Mouse (Mus musculus) right cerebral cortex, adult 2 months (tissue): ENCODE data around the gene Skp1a.
"Not testable (repeated sequence)": the region's sequence is repeated elsewhere in the genome, so short reads cannot be mapped to it uniquely, and the experiment has no call there.

Experiments
- DNase-seq, 2 experiments: peaks; one replicate each; pipeline ENCODE4 v3.0.0; 2021 to 2022; ENCODE audit warnings: low spot score in 2 of 2

Gene Skp1a

DNA sequence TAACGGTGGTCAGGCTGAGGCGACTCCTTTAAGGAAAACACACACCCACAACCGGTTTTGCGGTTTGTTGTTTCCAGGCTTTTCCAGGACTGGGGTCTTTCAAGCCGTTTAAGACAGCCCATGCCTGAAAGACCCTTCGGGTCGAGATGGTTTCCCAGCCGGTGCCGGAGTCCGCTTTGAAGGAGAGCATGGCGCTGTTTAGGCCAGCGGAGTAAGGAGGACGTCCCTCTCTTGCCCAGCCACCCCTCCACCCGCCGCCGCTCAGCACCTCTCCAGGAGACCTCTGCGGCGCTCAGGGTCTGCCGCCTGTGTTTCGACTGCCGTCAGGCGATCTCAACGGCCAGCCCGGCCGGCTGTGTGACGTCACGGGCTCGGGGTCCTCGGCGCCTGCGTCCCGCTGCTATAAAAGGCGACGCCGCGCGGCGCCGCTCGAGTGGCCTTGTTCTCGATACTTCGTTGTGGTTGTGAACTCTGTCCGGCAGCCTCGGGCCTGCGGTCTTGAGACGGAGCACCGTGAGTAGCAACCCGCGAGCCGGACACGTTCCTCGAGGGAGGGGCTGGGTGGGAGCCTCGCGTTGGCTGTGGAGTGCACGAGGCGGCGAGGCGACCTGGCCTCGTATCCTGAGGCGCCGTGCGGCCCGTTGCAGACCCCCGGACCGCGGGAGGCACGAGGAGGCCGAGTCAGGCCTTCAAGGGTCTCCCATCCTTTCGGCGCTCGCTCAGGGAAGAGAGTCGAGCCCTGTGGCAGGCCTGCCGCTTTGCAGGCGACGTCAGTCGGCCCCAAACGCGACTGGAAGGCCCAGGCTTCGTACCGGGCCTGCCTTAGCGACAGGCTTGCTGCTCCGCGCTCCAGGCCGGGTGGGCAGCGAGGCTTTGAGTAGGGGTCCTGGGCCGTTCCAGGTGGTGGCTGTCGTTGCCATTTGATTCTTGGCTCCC, at the start of gene Skp1a:
TSS of gene Skp1a (plus strand) at position 390 of the 936 bp plus-strand sequence.
- DNase-seq: peak; percentile 88 to 93

DNA sequence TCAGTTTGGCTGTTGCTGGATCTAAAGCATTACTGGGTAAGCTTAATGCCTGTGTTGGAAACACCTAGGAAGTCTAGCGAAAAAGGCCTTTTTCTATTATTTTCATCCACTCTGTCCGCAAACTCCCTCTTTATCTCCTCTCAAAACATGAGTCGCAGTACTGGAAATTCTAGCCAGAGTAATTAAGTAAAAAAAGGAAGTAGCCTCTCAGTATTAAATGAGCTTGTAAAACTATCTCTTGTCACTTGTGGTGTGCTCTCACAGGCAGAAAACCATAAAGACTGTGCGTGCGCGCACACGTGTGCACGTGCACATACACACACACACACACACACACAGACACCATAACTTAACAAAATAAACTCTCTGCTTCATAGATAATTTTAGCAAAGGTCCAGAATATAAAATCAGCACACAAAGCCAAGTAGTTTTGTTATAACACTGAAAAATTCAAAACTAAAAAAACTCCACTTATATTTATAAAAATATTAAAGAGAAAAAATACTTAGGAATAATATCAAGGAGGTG, 35.2 kb upstream of the Skp1a start:
- not testable (repeated sequence) for DNase-seq

DNA sequence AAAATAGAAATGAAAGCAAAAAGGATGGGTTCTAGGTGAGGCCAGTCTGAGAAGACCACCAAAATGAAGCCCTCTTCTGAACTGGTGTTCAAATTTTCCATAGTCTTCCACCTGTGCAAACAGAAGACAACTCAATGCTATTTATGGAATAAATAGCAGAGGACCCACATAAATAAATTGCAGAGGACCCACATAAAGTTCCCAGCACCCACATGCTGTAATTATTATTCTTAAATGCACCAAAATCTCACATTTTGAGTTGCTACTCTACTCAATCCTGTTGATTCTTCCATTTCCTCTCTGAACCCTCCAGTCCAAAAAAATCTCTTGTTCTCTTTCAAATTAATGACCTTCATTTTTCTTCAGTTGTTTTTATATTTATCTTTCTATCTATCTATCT, 17.9 kb upstream of the Skp1a start, which contains the start of gene Olfr1371:
TSS of gene Olfr1371 (minus strand) at position 101 of the 400 bp plus-strand sequence.
- no peak for DNase-seq

DNA sequence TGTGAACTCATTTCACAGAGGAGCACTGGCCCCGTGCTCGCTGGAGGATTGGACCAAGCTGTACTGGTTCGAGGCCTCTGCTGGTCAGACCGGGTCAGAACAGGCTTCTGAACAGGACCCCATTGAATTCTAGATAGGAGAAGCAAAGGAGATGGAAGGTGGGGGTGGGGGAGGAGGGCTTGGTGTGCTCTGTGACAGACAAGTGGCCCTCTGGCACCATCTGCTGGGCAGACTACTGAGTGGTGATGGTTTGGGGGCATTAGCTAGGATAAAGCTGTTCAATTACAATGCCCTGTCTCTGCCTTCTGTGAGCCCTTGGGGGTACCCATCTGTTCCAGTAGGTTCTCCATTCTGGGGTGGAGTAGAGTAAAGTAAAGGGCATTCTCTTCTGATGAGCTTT, 11.5 kb upstream of the Skp1a start:
- DNase-seq: peak; percentile 72 to 81

DNA sequence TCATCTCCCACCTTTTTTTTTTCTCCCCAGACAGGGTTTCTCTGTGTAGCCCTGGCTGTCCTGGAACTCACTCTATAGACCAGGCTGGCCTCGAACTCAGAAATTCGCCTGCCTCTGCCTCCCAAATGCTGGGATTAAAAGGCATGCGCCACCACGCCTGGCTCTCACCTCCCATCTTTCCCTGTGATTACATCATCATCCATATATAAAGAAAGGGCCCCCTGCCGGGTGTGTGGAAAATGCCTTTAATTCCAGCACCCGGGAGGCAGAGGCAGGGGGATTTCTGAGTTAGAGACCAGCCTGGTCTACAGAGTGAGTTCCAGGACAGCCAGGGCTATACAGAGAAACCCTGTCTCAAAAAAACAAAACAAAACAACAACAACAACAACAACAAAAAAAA, 9.9 kb upstream of the Skp1a start:
- not testable (repeated sequence) for DNase-seq

DNA sequence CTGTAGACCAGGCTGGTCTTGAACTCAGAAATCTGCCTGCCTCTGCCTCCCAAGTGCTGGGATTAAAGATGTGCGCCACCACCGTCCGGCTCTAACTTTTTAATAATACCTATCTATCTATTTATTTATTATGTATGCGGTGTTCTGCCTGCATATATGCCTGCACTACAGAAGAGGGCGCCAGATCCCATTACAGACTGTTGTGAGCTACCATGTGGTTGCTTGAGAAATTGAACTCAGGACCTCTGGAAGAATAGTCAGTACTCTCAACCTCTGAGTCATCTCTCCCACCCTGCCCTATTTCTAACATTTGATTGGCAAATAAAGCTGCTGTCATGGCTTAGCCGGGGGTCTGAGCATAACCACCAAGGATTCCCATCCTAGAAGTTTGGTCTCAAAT, 8.9 kb upstream of the Skp1a start:
- DNase-seq: no peak

DNA sequence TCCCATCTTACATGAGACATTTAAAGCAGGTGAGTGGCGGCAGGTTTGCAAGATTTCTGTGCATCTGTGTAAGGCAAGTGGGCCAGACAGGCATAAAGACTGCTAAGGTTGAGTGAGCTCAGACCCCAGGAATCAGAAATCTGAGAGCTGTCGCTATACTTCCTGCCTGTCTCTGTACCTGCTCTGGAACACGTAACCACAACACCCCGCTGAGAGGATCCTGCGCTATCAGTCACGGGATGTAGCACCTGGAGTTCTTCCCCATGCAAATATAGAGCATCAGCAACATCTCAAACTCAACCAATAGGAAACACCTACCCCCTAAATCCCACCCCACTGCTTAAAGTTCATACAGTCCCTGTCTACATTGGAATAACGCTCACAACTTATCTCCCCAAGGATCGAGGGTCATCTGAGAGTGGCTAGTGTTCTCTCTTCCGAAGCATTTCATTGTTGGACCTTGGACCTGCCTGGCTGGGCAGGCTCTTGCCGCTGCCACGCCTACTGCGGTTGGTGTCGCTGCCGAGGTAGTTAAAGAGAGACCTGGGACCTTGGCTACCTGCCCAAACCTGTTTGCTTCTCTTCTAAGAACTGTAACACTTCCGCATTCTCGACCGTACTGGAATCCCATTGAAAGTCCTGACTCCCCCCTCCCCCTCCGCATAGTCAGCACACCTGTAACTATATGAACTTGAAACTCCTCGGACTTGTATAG, 7.7 kb upstream of the Skp1a start:
- no peak for DNase-seq

DNA sequence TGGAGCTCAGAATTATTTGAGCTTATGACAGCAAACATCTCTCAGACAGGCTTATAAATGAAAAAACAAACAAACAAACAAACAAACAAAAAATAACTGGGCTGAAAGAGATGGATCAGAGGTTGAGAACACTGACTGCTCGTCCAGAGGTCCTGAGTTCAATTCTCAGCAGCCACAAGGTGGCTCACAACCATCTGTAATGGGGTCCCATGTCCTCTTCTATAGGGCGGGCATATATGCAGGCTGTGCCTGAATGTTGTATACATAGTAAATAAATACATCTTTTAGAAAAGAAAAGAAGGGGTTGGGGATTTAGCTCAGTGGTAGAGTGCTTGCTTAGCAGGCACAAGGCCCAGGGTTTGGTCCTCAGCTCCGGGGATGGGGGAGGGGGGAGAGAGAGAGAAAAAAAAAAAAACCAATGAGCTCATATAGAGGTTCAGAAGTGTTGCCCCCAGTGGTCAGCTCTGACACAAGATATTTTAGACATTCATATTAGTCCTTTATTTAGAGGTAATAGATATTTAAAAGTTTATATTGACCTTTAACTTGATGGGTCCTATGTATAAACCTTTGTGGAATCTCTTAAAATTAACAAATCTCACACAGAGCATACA, 5.7 kb upstream of the Skp1a start:
- no peak for DNase-seq

DNA sequence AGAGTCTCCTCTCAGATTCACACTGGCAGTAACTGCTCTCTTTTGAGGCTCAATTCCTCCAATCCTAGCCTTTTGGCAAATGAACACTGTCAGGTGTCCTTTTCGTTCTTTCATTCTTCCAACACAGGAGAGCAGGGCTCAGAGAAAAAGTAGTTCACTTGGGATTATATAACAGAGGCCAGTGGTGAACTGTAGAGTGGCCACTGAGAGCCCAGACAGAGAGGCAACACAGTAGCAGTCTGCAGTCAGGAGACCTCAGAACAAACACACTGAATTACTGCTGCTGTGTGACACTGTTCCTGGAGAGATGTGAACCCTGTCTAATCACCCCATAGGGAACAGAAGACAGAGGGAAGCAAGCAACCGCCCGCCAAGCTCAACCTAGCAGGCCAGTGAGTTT, 4.7 kb upstream of the Skp1a start:
- DNase-seq: no peak

DNA sequence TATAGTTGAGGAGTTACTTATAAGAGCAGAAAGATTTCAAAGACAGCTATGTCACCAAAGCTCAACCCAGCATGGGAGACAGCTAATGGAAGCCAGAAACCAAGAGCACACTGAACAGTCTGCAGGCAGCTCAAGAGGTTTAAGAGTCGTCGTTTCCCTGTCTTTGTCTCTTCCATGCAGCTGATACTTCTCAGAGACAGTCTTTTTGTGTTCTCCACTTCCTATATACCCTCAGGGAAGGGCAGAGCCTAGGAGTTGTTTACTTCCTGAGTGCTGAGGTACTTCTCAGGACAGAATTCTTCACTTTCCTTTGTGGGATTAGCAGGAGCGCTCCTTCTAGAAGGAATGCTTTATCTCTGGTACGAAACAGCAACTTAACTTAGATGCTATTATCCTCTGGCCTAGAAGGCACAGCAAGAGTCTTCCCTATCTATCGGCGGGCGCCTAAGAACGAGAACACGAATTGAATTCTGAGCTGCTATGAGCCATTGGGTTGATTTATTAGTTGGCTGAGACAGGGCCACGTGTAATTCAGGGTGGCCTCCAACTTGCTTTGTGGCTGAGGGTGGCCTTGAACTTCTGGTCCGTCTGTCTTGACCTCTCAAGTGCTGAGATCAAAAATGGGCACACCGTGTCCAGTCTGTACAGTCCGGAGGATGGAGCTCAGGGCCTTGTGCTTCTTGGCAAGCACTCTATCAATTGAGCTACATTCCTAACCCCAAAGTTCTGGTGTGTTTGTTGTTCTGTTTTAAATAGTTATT, 4.1 kb upstream of the Skp1a start:
- DNase-seq: no peak

DNA sequence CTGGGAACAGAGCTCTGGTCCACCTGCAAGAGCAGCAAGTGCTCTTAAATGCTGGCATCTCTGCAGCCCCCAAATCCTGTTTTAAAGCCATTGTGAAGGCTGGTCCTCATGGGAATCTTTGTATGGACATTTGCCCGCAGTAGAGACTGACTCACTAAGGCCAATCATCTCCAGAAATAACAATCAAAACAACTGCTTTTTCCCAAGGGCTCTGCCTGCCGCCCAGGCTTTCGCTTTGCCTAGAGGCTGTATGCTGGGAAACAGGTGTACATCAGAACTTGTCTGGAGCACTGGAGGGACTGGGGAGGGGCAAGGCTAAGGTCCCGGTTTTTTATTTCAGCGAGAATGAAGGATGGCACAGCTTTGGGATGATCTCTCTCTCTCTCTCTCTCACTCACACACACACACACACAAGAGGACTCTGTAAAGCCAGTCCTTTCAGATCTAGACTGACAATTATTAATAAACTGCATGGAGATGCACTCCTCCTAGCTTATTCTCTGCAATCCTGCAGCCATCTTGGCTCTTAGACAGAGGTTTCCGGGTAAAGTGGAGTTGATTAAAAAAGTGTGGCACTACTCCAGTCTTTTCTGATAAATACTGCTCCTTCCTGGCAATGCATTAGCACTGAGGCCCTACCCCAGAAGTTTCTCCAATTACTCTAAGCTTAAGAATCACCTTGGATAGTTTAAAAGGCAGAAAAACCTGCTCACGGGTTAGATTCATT, 2.9 kb upstream of the Skp1a start:
- DNase-seq: no peak

DNA sequence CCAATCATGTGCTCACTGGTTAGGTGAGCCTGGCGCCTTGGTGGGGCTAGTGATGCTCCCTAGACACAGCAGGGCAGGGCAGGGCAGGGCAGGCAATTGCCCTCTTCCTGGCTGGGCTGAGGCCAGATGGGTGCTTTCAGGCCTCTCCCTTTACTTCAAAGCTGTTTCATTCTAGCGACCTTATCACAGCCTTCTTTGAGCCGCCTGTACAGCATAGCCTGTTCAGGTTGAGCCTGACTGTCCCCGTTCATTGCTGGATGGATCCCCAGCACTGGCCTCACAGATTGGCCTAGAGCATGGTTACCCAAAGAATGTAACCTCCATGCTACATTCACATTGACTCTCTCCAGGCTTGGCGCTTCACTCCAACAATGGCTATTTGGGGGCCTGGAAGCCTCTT, 1.1 kb upstream of the Skp1a start:
- no peak for DNase-seq

DNA sequence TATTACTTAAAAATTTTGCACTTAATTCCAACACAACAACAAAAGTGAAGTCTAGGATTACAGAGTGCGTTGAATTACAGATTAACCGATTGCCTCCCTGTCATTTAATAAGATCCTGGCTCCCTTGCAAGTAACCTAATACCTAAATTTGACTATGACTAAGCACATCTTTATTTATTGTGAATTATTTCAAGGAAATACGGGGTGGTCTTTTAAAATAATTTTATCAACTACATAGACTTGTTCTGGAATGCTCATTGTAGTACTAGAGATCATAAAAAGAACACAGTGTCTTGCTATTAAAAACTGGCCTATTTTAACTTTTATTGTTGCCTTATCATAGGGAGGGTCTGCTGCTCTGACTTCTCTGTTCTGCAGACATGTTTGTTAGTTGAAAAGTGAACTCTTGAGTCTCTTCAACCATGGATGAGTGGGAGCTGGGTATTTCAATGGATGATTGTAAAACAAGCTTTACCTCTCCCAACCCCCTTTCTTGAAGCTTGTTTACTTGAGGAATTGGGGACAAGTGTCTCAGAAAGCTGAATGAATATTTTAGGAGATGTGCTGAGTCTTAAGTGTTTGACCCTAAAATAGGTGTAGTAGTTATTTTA, 1.4 kb downstream of the Skp1a start:
- no peak for DNase-seq

DNA sequence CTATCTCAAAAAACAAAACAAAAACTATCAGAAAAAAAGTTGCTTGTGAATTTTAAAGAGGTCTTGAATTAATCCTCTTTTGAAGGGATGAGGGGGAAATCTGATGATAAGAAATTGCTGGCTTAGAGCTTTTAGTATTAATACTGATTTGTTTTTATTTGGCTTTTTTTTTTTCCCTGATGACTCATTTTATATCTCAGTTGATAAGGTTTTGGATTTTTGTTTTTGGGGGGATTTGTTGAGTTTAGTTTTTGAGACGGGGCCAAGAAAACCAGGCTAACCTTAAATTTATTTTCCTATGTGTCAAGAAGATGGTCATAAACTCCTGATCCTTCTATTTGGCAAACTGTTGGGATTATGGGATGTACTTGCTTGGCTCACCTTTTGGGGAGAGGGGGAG, 2.1 kb downstream of the Skp1a start:
- no peak for DNase-seq

DNA sequence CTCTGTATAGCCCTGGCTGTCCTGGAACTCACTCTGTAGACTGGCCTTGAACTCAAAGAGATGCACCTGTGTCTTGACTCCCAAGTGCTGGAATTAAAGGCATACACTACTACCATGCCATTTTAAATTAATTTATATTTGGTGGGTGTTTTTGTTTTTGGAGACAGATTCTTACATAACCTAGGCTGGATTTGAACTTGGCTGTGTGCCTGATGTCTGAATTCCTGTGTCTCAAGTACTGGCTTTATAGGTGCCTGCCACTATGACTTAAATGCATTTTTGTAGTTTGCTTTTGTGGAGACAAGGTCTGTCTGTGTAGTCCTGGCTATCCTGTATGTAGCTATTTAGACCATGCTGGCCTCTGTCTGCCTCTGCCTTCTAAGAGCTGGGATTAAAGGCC, 2.7 kb downstream of the Skp1a start:
- no peak for DNase-seq

DNA sequence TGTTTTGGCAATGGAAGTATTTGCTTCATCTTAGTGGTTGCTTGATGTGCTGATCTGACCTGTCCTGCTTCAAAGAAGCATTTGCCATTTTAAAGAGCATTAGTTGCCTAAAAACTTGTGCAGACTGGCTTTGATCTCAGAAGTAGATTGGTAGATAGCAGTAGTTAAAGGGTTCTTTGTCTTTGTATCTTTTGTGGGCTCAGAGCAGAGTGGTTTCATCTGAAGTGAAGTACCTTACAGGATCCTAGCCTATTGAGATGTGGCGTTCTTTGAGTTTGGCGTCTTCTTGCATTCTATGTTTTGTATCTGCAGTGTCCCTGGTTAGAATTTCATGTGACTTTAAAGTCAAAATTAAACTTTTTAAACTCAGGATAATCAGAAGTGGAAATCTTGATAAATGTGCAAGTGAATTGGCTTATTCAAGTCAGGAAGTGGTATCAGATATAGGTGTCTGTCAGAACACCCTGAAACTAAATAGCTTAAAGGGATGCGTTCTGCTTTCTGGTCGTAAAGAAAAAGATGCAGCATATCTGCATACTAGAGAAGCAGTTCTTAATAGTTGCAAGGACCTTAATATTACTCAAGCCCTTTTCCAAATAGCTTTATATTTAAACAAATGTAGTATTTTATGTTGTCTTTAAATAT, 9.2 kb downstream of the Skp1a start:
- DNase-seq: no peak

DNA sequence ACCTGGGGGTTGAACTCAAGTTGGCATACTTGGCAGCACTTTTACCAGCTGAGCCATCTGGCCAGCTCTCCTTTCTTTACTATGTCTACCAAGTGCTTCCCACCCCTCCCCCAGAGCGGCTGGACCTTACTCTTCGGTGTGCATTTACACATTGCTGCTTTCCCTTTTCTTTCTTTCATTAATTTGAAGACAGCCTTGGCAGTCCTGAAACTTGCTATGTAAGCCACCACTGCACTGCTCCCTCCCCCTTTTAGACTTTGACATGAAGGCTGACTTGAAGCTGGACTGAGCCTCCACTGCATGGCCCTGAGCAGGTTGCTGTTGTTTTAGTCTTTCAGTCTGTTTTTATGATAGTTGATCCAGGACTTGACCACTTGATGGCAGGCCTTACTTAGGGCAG, 17.7 kb downstream of the Skp1a start:
- no peak for DNase-seq

DNA sequence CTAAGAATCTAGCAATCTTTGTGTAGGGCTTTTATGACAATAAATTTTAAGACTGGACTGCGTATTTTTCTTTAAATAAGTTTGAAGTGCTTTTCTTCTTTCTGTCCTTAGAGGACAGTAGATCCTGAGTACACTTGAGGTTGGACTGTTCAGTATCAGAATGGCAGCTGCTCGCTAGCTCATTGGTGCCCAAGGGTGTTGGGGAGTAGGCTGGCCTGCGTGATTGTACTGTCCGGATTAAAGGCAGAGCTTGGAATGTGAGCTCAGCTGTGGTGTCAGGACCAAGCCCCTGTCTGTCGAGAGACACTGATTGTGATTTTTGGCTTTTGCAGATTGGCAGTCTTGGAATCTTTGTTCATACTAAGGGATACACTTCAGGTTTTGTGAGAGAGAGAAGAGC, 20.0 kb downstream of the Skp1a start:
- DNase-seq: no peak

DNA sequence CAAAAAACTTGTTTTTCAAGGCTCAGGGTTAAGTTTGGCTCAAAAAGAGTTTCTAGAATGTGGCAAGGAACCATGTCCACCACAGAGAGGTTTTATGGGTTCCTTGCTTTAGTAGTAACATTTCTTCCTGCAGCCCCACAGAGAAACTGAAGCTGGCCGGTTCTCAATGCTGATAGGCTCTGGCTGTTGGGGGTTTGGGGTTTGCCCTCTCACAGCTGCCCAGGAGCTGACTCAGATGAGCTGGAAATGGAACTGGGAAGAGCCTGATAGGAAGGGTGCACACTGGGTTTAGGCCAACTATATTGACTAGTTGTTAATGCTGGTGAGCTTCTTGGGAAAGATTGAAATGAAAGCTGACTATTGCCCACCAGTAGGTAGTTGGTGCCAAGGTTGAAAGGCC, 20.9 kb downstream of the Skp1a start:
- no peak for DNase-seq
